Comparison of ENCODE assay signal across 13 mouse cellular contexts in the genomic region with DNA sequence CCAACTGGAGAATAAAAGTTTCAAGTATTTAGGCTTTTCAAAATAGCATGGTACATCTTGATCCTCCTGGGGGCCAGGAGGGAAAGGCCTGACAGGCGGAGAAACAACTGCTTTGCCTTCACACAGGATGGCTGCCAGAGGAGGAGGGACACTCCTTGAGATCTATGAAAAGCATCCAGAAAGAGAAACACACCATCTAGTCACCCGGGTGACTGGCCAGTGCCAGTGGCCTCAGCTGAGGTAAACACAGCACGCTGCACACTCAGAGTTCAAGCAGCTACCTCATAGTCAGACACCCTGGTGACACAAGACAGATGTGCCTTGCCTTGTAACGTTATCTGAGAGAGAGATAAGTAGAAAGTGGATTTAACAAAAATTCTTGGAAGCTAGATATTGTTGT.
DNase-seq lines count a peak whose midpoint lies in the region; ATAC-seq and TF ChIP-seq lines count a peak whose summit lies in the region.
"Had no signal": no experiment of that assay in that cellular context is flagged by ENCODE, and none has a peak within 500 bp of the region (broad histone marks: within the 10 kb centered on the region; RNA-seq: fewer than 3 reads in every experiment).

No protein-coding gene starts in this region.

- H3K79me2 ChIP-seq in liver, adult 2 months (ENCODE audit: control insufficient read depth, insufficient read depth, low read length), result peaks cover 12% of the 10 kb centered on the region; the same call in 1 of the 2 replicates

- no peak overlapping the region for H3K4me2 ChIP-seq in liver, embryonic 12.5 days
- peak overlapping the region; percentile 7; the same call in 1 of the 2 replicates for H3K4me2 ChIP-seq in heart, embryonic 12.5 days
- H3K4me2 ChIP-seq in forebrain, postnatal 0 days (ENCODE audit: low read depth), result no peak overlapping the region
- H3K4me2 ChIP-seq: liver, embryonic 15.5 days; midbrain, embryonic 12.5 days had no signal

- H3K4me3 ChIP-seq in liver, adult 2 months (ENCODE audit: insufficient read depth, low read depth, low read length), result no peak overlapping the region
- H3K4me3 ChIP-seq in liver, embryonic 12.5 days, result no peak overlapping the region
- H3K4me3 ChIP-seq in heart, embryonic 12.5 days, result no peak overlapping the region
- no peak overlapping the region for H3K4me3 ChIP-seq in forebrain, postnatal 0 days (ENCODE audit: low read depth, low read length)
- H3K4me3 ChIP-seq: left cerebral cortex, adult 2 months; liver, embryonic 15.5 days; midbrain, embryonic 12.5 days had no signal

- H3K27ac ChIP-seq in liver, adult 2 months (replicated peaks; ENCODE audit: insufficient read depth, low read depth, low read length), result no peak overlapping the region
- no peak overlapping the region for H3K27ac ChIP-seq in liver, embryonic 12.5 days
- peak overlapping the region; percentile 66 for H3K27ac ChIP-seq in heart, embryonic 12.5 days (ENCODE audit: poor library complexity, severe bottlenecking)
- no peak overlapping the region for H3K27ac ChIP-seq in forebrain, postnatal 0 days (ENCODE audit: low read depth, low read length)
- H3K27ac ChIP-seq: left cerebral cortex, adult 2 months; liver, embryonic 15.5 days; midbrain, embryonic 12.5 days had no signal

- TF ChIP-seq CTCF in liver, adult 2 months (IDR thresholded peaks at IDR 0.05; ENCODE audit: low read depth, low read length), result no peak
- no peak for TF ChIP-seq CTCF in forebrain, postnatal 0 days (IDR thresholded peaks at IDR 0.05; ENCODE audit: low read depth)

- peak; percentile 52 for DNase-seq in liver, adult 2 months (ENCODE audit: extremely low read depth, low read depth, low spot score)
- peak; percentile 20 for DNase-seq in adrenal gland, postnatal 25 days
- DNase-seq in lung, postnatal 10 days, result peak; percentile 68
- DNase-seq in B cell, adult 2 months, result no peak
- no peak for DNase-seq in forebrain, postnatal 0 days
- no peak for DNase-seq in kidney, adult 9 months
- DNase-seq: cerebellum, adult 11-12 months had no signal

- TF ChIP-seq POLR2A in liver, adult 2 months (IDR thresholded peaks at IDR 0.05; ENCODE audit: extremely low read depth, insufficient read depth, low read length), result no peak

- H3K9ac ChIP-seq in liver, adult 2 months (ENCODE audit: low read depth, low read length), result no peak overlapping the region
- no peak overlapping the region for H3K9ac ChIP-seq in liver, embryonic 12.5 days
- H3K9ac ChIP-seq in heart, embryonic 12.5 days, result no peak overlapping the region
- no peak overlapping the region for H3K9ac ChIP-seq in forebrain, postnatal 0 days
- H3K9ac ChIP-seq: liver, embryonic 15.5 days; midbrain, embryonic 12.5 days had no signal

- ATAC-seq in liver, embryonic 12.5 days, result no peak
- ATAC-seq in heart, embryonic 12.5 days (ENCODE audit: insufficient number of reproducible peaks, low FRiP score), result 0 out of 2 replicates have a peak, but pooled peaks have one; percentile 68
- ATAC-seq in forebrain, postnatal 0 days, result no peak
- ATAC-seq: intestine, embryonic 16.5 days had no signal

- no peaks in the 10 kb centered on the region for H3K27me3 ChIP-seq in liver, adult 2 months (ENCODE audit: control insufficient read depth, insufficient read depth, low read length)
- no peaks in the 10 kb centered on the region for H3K27me3 ChIP-seq in liver, embryonic 12.5 days (replicated peaks)
- no peaks in the 10 kb centered on the region for H3K27me3 ChIP-seq in heart, embryonic 12.5 days (replicated peaks)
- no peaks in the 10 kb centered on the region for H3K27me3 ChIP-seq in forebrain, postnatal 0 days (ENCODE audit: insufficient read depth, low read length)
- H3K27me3 ChIP-seq: liver, embryonic 15.5 days; midbrain, embryonic 12.5 days had no signal

- H3K36me3 ChIP-seq in liver, adult 2 months (ENCODE audit: control insufficient read depth, insufficient read depth, low read length), result no peaks in the 10 kb centered on the region; the same call in 1 of the 2 replicates
- peaks cover 3% of the 10 kb centered on the region; the same call in 1 of the 2 replicates for H3K36me3 ChIP-seq in liver, embryonic 12.5 days
- H3K36me3 ChIP-seq in heart, embryonic 12.5 days, result no peaks in the 10 kb centered on the region
- H3K36me3 ChIP-seq in forebrain, postnatal 0 days (ENCODE audit: insufficient read depth), result no peaks in the 10 kb centered on the region
- H3K36me3 ChIP-seq: midbrain, embryonic 12.5 days had no signal

- peaks cover 13% of the 10 kb centered on the region for H3K4me1 ChIP-seq in liver, adult 2 months (ENCODE audit: control insufficient read depth, insufficient read depth, low read length)
- peaks cover 28% of the 10 kb centered on the region for H3K4me1 ChIP-seq in liver, embryonic 12.5 days
- peaks cover 44% of the 10 kb centered on the region for H3K4me1 ChIP-seq in heart, embryonic 12.5 days (replicated peaks)
- no peaks in the 10 kb centered on the region for H3K4me1 ChIP-seq in forebrain, postnatal 0 days (ENCODE audit: insufficient read depth)
- H3K4me1 ChIP-seq: liver, embryonic 15.5 days; midbrain, embryonic 12.5 days had no signal

- 48% methylated on average over 4 of the region's 4 CpGs for WGBS in liver, adult 2 months
- WGBS in liver, embryonic 12.5 days (ENCODE audit: insufficient replicate concordance), result 51% methylated on average over 4 of the region's 4 CpGs
- WGBS in heart, embryonic 12.5 days, result 13% methylated on average over 4 of the region's 4 CpGs
- WGBS in forebrain, postnatal 0 days, result 62% methylated on average over 4 of the region's 4 CpGs

- no peaks in the 10 kb centered on the region for H3K9me3 ChIP-seq in liver, embryonic 12.5 days (replicated peaks)
- no peaks in the 10 kb centered on the region; the same call in 1 of the 2 replicates for H3K9me3 ChIP-seq in heart, embryonic 12.5 days (replicated peaks)
- H3K9me3 ChIP-seq in forebrain, postnatal 0 days (ENCODE audit: low read length), result no peaks in the 10 kb centered on the region
- H3K9me3 ChIP-seq: liver, embryonic 15.5 days; midbrain, embryonic 12.5 days had no signal

Comparison
In these comparisons a context has a peak if more than half of its experiments do, and no peak if none do; other contexts are left out.
1. DNase-seq: peak in liver, adult 2 months (single experiment), adrenal gland, postnatal 25 days (single experiment) and lung, postnatal 10 days (single experiment); none in B cell, adult 2 months (0 of 2), forebrain, postnatal 0 days (single experiment) and kidney, adult 9 months (single experiment).